Mouse (Mus musculus) ovary, postnatal 14 days (tissue): Measurements from ENCODE around the gene Fen1.

Experiments used
- DNase-seq: peaks from one replicate; pipeline ENCODE4 v3.0.0; 2022; ENCODE audit warnings: low spot score

The Fen1 gene

DNA sequence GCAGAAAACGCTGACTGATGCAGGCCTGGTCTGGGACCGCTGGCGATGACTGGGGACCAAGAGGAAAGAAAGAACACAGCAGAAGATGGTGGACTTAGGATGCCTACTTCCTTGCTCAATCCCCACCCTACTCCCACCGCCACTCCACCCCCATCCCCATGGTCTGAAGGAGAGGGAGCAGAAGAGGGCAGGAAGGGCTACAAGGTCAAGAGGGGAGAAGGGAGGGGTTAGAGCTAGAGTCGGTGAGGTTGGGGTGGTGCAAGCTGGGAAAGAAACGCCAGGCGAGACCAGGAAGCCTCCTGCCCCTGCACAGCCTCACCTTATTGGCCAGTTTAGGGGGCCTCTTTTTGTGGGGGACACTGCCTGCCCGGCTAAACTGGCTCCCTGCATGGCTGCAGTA, 12.1 kb upstream of the Fen1 start:
- DNase-seq: no peak

DNA sequence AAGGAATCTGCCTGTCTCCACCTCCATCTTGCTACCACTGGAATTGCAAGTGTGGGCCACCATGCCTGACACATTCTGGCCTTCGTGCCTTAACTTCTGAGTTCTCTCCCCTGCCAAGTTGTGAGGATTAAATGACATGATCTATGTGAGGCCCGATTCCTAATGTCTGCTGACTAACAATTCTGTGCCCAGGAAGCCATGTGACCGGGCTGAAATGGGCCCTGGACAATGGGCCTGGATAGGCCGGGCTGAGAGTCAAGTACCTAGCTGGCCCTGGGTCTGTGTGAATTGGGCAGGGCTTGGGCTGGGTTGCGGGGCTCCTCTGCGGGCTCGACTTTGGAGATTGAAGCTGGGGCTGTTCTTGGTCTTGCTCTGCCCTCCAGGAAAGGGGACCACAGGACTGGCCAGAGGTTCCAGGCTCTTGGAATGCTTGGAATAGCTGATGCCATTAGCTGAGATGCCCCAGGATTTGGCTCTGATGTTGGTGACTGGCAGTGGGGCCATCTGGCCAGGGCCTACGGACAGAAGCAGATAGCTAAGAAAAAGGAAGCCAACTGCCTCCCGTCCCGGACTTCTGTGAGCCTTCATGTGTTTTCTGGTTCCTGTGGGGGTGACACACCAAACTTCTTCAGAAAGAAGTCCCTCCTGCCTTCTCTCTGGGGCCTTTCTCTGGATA, 10.0 kb upstream of the Fen1 start:
- DNase-seq: no peak

DNA sequence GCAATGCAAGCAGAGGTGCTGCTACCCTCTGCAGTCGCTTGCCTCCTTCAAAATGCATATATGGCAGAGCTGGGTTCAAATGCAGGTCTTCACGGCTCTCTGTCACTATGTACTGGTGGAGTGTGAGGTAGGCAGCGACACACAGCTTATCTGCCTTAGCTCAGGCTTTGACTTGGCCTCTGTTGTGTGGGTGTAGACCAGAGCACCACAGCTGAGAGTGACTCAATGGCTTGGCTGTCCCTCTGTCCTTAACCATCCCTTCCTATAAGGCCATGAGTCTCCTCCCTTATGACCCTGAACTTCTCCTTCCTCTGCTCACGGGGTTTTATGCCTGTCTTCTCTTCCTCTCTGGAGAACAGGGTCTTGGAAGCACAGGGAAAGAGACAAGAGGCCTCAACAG, 6.9 kb upstream of the Fen1 start:
- DNase-seq: no peak

DNA sequence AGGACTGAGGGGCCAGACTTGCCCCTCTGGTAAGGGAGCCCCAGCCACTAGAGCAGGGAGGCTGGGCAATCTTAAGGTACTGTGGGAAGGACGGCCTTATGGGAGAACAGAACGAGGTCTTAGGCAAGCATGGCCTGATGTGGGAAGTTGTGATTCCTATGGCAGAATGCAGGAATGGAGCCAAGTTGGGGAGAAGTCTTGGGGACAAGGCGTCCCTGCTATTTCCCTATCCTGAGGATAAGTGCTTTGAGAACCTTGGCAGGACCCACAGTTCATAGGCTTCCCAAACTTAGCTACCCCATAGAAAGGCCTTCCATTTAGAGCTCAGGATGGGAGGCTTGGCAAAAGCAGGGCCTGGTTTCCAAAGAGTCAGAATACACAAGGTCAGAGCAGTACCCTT, 4.9 kb upstream of the Fen1 start:
- DNase-seq: no peak

DNA sequence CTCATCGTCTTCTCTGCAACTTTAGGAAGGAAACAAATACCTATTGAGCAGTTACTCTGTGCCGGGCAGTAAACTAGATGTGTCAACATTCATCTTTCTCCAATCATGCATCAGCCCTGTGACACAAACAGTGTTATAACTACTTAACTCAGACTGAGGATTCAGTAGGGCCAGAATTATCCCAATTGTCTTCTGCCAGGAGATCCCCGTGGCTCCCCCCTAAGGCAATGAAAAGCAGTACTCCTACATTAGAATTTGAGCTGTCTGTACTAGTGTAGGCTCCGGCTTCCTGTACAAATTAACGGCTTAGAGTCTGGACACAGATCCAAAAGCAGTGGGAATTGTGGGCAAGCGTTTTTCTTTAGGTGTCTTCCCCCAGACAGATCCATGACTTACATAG, 1.1 kb upstream of the Fen1 start:
- no peak for DNase-seq

DNA sequence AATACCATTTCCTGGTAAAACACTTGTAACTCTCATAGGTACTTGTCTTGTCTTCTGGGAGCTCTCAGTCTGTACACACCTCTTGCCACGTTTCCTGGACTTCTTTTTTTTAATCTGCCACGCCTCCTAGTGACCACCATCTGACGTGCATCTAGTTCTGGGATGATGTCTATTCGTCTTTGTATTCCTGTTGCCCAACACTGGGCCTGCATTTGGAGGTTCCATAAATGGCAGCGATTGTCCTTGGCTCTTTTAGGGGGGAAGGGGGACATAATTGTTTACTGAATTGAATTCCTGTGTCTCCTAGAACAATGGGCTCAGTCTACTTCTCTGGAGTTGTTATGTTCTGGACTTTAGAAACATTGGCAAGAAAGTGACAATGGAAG, 640 bp upstream of the Fen1 start:
- no peak for DNase-seq

DNA sequence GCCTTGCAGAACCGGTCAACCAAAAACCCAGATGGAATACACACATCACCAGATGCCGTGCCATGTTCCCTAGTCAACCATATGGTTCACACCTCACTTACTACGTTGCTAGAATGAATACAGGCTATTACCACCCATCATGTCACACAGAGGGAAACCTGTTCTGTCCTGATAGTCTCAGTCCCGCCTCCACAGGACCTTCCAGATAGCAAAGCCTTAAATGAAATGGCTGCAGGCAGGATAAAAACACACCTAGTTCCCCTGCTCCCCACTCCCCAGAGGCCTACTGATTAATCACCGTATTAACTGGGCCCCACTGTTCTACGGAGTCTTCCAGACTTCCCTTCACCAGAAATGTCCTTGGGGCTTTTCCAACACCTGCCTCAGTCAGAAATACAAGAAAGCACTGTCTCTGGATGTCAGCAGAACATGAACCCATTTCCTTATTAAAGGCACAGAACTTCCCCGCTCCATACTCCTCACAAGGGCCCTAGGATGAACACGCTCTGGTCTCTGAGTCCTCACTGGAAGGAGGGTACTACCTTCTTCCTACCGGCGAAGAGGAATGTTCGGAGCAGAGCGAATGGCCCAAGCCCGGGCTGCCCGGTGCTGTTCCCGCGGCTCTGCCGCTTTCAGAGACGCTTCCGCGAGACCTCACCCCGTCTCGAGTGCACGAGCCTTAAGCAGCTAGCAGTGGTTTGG, 672 bp downstream of the Fen1 start:
- no peak for DNase-seq

DNA sequence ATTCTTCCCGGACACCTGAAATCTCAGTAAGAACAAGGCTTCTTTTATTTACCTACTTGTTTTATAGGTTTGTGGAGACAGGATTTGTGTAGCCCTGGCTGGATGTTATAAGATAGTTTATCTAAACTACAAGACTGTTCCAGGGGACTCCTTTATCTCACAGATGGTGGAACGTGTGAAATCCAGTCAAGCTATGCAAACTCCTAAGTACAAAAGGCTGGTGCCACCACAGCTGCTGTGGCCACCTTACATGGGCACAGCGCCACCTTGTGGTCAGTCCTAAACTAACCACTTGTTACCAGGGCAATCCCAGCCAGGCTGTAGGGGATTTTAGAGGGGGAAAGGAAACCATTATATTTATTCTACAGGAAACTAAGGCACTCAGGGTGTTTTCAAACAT, 5.2 kb downstream of the Fen1 start:
- peak; percentile 81 for DNase-seq

DNA sequence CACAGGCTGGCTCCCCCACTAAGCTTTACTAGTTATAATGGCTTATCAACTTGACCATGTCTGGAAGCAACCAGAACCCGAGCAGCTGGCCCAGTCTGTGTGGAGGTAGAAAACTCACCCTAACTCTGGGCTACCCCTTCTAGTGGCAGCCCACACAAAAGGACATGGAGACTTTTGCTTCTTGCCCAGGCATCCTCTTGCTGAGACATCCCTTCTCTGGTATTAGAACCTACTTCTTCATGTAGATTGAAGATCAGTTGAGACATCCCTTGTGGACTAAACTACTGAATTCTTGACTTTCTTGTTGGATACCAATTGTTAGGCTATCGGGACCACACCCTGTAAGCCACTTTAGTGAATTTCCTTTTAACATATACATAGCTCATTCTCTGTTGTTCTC, 5.7 kb downstream of the Fen1 start:
- no peak for DNase-seq

DNA sequence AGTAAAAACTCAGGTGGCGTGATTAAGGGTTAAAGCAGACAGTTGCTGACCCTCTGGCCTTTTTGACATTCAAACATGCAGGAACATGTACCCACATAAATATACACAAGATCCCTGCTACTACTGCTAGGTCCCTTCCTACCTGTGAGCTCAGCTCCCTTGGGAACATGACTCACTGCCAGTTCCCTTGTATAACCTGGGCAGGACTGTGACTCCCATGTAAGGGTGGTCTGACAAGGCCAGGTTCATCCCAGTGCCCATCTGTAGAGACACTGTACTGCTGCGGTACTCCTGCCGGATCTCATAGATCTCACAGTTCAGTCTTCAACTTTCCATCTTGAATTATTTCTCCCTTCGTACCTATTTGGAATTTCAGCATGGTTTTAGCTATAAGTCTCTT, 6.8 kb downstream of the Fen1 start:
- DNase-seq: no peak

DNA sequence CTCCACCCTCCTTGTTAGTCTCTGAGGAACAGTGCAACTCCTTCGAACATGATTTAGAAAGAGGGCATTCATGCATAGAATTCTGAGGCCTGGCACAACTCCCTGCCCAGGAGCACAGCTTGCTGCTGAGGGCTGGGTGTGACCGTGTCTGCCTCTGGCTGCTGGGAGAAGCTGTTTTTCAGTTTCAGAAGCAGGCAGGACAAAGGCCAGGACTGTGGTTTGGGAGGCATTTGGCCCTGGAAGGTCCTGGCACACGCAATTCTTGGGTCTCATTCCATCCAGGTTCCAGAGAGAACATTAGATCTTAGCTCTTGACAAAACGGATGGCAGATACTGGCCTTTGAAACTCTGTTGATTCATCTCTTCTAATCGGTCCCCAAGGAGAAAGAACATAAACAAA, 8.7 kb downstream of the Fen1 start:
- DNase-seq: no peak

DNA sequence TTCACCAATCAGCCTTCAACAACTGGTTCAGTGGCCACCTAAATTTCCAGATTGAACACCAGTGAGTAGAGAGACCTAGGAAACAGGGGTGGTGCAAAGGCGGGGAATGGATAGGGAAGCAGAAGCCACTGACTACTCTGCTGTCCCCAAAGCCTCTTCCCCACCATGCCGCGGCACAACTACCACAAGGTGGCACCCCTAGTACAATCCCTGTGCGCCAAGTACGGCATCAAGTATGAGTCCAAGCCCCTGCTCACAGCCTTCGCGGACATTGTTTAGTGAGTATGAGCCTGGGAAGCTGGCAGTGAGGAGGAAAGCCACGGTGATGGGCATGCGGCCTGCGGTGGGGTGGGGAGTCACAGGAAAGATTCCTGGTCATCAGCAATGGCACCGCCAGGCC, 9.6 kb downstream of the Fen1 start:
- DNase-seq: no peak

DNA sequence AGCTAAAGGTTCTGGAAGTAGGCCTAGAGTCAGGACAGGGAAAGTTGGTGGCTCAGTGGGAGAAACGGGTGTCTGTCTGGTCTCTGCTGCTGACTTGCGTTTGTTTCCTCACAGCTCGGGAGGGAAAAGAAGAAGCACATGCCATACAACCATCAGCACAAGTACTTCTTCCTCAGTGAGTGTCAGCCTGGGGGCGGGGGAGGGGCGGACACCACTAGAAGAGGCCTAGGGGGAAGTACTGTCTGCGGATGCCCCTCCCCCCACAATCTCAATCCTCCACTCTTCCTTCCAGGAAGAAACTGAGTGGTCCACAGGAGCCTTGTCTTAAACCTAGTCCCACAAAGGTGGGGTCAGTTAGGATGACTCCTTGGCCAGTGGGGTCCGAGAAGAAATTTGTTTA, 12.6 kb downstream of the Fen1 start:
- DNase-seq: no peak

DNA sequence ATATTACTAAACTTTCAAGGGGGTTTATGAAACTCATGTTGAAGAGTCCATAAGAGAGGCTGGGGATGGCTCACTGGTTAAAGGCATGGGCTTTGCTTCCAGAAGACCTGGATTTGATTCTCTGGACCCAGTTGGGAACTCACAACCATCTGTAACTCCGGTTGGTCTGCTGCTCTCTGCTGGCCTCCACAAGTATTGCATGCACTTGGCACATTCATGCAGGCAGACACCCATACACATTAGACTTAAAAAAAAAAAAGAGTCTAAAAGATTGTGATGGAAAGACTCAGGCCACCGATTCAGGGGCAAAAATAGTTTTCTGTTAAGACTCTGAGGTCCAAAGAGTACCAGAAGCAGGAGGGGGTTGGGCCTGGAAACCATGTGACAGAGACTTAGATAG, 13.2 kb downstream of the Fen1 start:
- peak; percentile 75 for DNase-seq

DNA sequence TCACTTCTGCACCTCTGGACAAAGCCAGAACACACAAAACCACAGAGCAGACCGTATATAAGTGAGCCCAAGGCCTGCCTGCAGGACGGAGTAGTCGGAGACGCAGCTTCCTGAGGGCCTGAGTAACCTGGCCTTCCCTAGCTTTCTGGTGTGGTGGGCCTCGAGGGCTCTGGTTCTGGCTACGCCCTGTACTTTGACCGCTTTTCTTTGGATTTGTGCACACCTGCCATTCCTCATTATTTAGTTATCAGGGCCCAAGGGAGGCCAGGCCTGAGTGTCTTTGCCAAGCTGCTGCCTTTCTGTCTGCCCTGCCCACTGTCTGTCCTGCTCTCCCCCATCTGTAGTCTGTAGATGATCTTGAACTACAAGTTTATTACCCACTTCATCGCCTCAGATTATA, 14.0 kb downstream of the Fen1 start:
- DNase-seq: no peak

DNA sequence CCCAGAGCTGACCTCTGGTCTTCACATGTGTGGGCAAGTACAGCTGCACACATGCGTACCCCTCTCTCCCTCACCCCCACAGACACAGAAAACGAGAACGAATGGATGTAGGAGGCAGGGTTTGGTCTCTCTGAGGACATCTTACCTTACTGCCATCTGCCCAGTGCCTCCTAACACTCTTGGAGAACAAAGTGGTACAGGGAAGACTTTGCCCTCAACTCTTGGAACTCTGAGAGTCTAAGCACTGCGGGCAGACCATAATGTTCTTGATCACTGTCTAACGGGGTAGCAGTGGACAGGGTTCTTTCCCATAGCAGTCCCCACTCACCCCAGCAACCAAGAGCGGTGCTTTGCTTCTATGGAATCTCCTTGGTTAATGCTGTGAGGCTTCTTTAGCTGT, 14.9 kb downstream of the Fen1 start:
- DNase-seq: no peak

DNA sequence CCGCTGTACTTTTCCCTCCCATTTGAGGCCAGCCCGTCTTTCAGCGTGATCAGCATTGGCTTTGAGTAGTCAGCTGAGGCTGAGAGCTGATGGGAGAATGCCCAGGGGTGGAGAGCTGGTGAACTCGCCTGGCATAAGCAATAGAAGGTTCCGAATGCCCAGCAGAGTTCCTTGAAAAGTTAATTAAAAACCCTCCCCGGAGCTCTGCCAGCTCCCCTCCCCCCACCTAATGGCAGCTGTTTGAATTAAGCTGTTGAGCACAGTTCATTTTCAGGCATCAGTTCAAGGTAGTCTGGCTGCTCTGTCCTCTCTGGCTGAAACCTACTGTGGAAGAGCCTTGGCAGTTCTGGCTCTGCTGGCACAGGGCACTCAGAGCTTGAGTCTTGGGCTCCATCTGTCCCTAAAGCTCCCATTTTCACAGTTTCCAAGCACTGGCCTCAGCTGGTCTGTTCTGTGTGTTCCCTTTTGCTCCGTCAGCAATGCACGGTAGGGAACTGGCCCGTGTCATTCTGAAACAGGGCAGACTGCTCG, 15.6 kb downstream of the Fen1 start:
- DNase-seq: no peak

DNA sequence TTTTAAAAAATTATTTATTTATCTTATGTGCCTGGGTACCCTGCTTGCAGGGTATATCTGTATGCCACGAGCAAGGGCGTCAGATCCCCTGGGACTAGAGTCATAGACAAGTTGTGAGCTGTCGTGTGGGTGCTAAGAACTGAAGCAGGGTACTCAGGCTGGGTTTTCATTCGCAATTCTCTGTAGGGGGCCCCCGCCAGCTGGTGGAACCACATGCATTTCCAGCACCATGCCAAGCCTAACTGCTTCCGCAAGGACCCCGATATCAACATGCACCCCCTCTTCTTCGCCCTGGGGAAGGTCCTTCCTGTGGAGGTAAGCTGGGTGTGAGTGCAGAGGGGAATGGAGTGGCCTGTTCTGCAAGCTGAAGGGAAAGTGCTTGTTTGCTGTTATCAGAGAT, 17.4 kb downstream of the Fen1 start:
- no peak for DNase-seq

DNA sequence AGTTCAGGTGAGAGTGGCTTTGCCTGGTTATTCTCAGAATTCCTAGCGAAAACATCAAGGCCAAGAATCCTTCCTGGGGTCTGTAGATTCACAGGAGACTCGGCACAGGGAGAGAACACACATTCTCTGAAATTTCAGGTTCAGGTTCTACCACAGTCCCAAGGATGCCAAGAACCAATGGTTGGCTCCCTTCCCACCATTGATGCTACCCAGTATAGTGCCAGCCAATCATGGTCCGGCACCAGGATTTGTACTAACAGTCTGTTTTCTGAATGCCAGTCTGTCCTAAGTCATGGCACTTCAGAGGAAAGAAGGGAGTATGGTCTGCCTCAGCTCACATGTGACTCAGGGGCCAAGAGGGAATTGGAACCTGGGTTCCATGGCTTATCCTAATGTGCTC, 18.1 kb downstream of the Fen1 start:
- DNase-seq: no peak

DNA sequence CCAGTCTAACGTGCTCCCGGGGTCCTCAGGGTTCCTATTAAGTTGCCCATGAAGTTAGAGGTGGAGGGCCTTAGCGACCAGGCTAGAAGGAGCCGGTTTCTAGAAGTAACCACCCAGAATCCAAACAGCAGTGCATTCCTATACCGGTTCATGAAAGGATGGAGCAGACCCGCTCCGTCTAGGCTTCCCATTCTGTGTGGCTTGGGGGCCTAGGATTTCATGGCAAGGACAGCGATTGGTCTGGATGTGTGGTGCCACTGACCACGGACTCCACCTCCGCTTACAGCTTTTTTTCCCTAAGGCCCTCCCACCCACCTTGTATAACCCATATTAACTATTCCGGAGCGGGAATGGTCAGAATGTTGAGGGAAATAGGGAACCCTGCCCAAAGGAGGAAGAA, 19.9 kb downstream of the Fen1 start:
- no peak for DNase-seq

DNA sequence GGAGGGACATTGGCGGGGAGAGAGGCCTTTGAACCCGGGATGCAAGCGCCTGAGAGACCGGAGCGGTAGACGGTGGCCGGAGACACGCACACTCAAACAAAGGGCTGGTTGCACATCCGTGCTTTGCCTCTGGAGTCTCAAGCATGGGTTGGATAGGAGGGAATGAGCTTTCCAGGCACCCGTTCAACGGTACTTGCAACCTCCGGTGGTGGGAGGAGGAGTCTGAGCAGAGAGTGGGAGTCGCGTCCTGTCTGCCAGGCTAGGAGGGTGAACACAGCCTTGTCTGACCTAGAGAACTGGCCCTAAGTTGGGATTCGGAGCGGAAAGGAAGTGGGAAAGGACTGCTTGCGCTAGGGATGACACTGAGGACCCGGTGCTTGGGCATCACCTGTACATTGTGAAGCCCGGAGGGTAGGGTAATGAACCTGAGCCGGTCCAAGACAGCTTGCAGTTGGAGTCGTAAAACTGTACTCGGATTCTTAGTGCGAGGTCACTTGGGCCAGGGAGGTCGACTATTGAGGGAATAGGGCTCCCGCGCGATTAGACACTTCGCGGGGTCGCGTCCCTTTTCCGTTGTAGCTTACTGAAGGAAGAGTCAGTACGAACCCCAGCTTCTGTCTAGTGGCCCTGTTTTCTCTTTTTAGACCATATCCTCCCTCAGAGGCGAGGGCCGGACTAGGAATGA, 20.5 kb downstream of the Fen1 start:
- peak; percentile 46 for DNase-seq

DNA sequence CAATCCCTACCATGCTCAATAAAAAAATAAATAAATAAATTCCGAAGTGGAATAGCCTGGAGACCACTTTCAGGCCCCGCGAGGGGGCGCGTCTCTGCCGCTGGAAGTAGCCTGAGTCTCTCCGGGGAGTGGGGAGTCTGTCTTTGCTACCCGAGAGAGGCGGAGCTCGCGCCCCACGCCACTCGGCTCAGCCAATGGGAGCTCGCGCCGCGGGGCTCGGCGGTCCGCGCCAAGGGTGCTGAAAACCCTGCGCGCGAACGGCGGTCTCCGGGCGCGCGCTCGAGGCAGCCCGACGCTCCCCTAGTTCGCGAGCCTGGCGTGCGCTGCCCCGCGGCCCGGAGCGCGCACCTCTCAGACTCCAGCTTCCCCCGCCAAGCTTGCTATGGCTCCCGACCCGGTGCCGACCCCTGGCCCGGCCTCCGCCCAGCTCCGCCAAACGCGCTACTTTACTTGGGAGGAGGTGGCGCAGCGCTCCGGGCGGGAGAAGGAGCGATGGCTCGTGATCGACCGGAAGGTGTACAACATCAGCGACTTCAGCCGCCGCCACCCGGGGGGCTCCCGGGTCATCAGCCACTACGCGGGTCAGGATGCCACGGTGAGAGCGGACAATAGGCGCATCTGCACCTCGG, 21.2 kb downstream of the Fen1 start, which contains the start of gene Fads1:
TSS of gene Fads1 (plus strand) at position 219 of the 629 bp plus-strand sequence.
- peak; percentile 82 for DNase-seq

DNA sequence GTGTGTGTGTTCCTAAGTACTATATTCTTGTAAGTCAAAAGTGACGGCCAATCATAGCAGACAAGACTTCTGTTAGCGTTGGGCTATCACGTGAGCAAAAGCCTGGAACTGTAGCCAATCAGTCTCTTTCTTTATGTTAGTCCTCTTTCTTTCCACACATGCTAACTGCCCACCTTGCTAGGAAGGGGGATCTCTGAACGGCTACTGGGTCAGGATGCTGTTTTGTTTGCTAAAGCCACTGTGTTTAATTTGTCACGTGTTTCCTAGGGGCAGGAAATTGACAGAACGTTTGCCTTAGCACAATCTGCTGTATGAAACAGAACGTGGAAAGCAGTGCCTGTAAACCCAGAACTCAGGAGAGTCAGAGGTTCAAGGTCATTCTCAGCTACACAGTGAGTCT, 21.8 kb downstream of the Fen1 start:
- no peak for DNase-seq
